Mouse (Mus musculus) Patski (cell line): ENCODE results near the gene Hist1h1a. TPM values are rescaled to one million over a fixed set of nuclear protein-coding genes. Genes with fewer than 3 reads are reported as not detected.

Experiments used
- ATAC-seq: fragments of 100-300 bp; one replicate; pipeline ENCODE4 v1.8.0; 2021
- CTCF ChIA-PET: fragments of 350-600 bp; sonication (Branson Sonifier 250); formaldehyde crosslinking; loops from one replicate; lab custom pipeline; 2022; ENCODE audit warnings: inconsistent platforms; lab: Charles Lee
- POLR2A ChIA-PET: fragments of 350-600 bp; sonication (Branson Sonifier 250); formaldehyde crosslinking; loops from one replicate; lab custom pipeline; 2022; ENCODE audit warnings: antibody characterized with exemption, inconsistent platforms; lab: Charles Lee
- DNase-seq: peaks from one replicate; pipeline ENCODE4 v3.0.0-alpha.2; 2011; ENCODE audit warnings: low read depth, low spot score
- H3K27me3 ChIP-seq: fragments of 371-371 bp; one replicate; pipeline ENCODE4 v1.5.1; 2021
- CTCF ChIP-seq: fragments of 100-300 bp; IDR thresholded peaks from one replicate; pipeline ENCODE4 v1.5.1; 2021
- in situ Hi-C: fragments of 300-500 bp; cut with MboI; formaldehyde crosslinking; loops from 3 replicates; pipeline ENCODE4 v1.11.1; 2018; ENCODE audit warnings: low pct_unique_long_range_greater_than_20kb, mixed read lengths
- polyA plus RNA-seq: library from polyadenylated mRNA; unstranded; gene quantifications from one replicate; pipeline ENCODE4 v1.2.3, GENCODE M21; 2021

The Hist1h1a gene
- polyA plus RNA-seq, 1 experiment from 2014 or later: 1.2 TPM

DNA sequence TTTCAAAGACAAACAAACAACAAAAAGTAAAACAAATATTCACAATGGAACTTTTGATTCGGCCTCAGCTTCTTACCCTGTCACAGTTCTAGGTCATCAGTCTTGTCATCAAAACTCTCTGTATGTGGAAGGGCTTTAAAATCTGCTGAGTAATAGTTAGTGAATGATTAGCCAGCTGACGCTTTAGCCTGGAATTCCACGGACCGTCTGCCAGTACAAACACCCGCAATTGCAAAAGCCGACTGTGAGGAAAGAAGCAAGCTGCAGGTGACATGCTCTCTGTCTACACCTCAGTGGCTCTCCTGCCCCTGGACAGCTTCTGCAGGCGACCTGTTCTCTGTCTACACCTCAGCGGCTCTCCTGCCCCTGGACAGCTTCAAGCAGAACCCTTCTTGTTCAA is 33.0 kb upstream of the Hist1h1a start:
- ChIA-PET CTCF (interaction anchor here (3.3 to 4.6 kb wide), 2 partner anchors 22 to 29 kb away, joined by 21 to 23 read pairs; no protein-coding TSS in a partner anchor), POLR2A (interaction anchor here (0.6 to 1.2 kb wide), 3 partner anchors 30 to 41 kb away, joined by 3 to 4 read pairs (median 3); no protein-coding TSS in a partner anchor)
- in situ Hi-C loops: loop anchor here (10.0 to 25.0 kb wide), 2 partner anchors 106 to 293 kb away; partner anchors contain the start of genes Hist1h1e and Hist1h2be
- ATAC-seq (peak; percentile 82), DNase-seq (peak; percentile 91)
- no peak for TF ChIP-seq CTCF
- no peaks in the 10 kb centered on the region for H3K27me3 ChIP-seq

DNA sequence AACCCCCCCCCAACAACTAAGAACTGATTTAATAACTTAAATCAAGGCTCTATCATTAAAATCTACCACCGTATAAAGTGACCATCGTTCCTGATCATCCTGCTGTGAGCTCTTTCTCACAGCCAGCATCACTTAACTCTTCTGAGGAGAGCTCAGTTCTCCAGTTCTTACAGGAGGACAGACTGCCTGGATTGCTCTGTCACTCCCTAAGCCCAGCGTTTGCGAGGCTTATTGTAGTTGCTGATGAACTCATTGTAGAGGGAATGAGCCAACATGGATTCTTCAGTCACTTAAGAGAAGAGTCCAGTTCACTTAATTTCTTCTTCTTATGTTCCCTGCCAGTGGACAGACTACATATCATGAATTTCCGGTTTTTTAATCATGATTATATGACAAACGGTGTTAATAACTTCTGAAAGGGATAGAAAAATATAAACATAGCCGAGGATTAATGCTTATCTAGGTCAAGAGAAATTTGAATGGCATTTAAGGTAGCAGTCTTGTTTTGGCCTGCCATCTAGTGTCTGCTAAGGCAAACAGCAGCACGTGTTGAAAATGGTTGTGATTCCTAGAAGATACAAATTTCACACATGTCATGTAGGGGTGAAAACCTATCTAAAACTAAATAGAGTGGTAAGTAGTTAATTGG is 31.2 kb upstream of the Hist1h1a start:
- ATAC-seq: no peak

DNA sequence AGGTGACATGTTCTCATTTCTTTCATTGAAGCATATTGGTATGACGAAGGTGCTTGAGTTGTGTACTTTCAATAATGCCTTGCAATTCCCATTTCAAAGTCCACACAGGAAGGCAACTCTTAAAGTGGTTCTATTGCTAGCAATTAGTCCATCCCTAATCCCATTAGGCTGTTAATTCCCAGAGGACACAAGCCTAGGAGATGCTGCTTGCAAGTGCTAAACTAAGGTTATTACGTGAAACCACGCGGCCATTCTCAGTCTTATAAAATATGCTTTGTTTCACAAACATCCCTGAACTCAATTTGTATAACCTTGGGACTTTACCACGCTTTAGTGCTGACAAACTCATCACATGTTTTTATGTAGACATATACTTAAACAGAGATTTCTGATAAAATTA is 26.4 kb upstream of the Hist1h1a start:
- no peaks in the 10 kb centered on the region for H3K27me3 ChIP-seq
- ATAC-seq: no peak
- POLR2A ChIA-PET: interaction anchor here (0.7 kb wide), 1 partner anchor 53 kb away, joined by 3 read pairs; the partner anchor contains the start of gene Hist1h2bc
- no peak for TF ChIP-seq CTCF
- in situ Hi-C loops: loop anchor here (10.0 to 25.0 kb wide), 2 partner anchors 112 to 300 kb away; partner anchors contain the start of genes Hist1h1e and Hist1h2be
- CTCF ChIA-PET: interaction anchor here (1.0 to 15.1 kb wide), 5 partner anchors 10 to 37 kb away, joined by 3 to 137 read pairs (median 4); partner anchors contain the start of gene Hist1h4c
- no peak for DNase-seq

More for the DNA sequence above, 31.2 kb upstream of the Hist1h1a start:
- POLR2A ChIA-PET: interaction anchor here (3.5 kb wide), 1 partner anchor 31 kb away, joined by 12 read pairs; no protein-coding TSS in a partner anchor
- TF ChIP-seq CTCF: peak; percentile 81
- in situ Hi-C loops: loop anchor here (10.0 to 25.0 kb wide), 2 partner anchors 107 to 295 kb away; partner anchors contain the start of genes Hist1h1e and Hist1h2be
- H3K27me3 ChIP-seq: no peaks in the 10 kb centered on the region
- DNase-seq: no peak
- CTCF ChIA-PET: interaction anchor here (0.9 to 15.1 kb wide), 4 partner anchors 21 to 49 kb away, joined by 3 to 137 read pairs (median 12); partner anchors contain the start of genes Hist1h2ac, Hist1h2bc and Hist1h4c

DNA sequence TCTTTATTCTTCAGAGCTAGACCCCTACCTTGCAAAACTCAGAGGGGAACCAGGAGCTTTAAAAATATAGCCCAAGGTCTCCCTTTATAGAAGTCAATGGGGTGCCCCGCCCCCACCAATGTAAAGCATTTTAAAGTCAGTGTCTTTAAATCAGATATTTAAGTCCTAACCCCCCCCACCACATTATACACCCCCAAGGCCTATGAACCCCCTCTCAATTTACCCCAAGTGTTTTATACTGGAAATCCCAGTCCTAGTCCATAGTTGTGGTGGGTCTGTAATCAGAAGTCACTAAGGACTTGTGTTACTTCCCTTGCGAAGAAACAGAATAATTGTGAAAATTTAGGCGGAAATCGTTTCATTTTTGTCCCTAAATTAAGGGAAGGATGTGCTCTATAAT is 25.4 kb upstream of the Hist1h1a start:
- in situ Hi-C loops: loop anchor here (10.0 to 25.0 kb wide), 2 partner anchors 113 to 301 kb away; partner anchors contain the start of genes Hist1h1e and Hist1h2be
- ChIA-PET CTCF (interaction anchor here (1.3 to 15.1 kb wide), 2 partner anchors 11 to 38 kb away, joined by 5 to 137 read pairs; partner anchors contain the start of gene Hist1h4c), POLR2A (no interaction called here)
- H3K27me3 ChIP-seq: no peaks in the 10 kb centered on the region
- ATAC-seq: no peak
- DNase-seq: no peak
- TF ChIP-seq CTCF: no peak

DNA sequence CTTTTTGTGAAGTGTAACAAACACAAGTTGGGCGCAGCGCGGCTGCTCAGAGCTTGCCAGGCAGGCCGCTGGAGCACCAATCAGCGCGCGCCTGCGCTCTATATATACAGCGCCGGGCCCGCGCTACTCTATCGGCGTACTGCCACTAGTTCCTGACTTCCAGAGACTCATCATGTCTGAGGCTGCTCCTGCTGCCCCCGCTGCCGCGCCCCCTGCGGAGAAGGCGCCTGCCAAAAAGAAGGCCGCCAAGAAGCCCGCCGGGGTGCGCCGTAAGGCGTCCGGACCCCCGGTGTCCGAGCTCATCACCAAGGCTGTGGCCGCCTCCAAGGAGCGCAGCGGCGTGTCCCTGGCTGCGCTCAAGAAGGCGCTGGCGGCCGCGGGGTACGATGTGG is 24.8 kb upstream of the Hist1h1a start, which contains the start of gene Hist1h1c:
Hist1h1c (plus strand) TSS at position 132 of the 392 bp plus-strand sequence.
- in situ Hi-C loops: loop anchor here (10.0 to 25.0 kb wide), 2 partner anchors 114 to 301 kb away; partner anchors contain the start of genes Hist1h1e and Hist1h2be
- ATAC-seq: peak; percentile 68
- CTCF ChIA-PET: interaction anchor here (1.4 to 15.1 kb wide), 2 partner anchors 13 to 39 kb away, joined by 3 to 137 read pairs; partner anchors contain the start of genes Hist1h3b and Hist1h4c

DNA sequence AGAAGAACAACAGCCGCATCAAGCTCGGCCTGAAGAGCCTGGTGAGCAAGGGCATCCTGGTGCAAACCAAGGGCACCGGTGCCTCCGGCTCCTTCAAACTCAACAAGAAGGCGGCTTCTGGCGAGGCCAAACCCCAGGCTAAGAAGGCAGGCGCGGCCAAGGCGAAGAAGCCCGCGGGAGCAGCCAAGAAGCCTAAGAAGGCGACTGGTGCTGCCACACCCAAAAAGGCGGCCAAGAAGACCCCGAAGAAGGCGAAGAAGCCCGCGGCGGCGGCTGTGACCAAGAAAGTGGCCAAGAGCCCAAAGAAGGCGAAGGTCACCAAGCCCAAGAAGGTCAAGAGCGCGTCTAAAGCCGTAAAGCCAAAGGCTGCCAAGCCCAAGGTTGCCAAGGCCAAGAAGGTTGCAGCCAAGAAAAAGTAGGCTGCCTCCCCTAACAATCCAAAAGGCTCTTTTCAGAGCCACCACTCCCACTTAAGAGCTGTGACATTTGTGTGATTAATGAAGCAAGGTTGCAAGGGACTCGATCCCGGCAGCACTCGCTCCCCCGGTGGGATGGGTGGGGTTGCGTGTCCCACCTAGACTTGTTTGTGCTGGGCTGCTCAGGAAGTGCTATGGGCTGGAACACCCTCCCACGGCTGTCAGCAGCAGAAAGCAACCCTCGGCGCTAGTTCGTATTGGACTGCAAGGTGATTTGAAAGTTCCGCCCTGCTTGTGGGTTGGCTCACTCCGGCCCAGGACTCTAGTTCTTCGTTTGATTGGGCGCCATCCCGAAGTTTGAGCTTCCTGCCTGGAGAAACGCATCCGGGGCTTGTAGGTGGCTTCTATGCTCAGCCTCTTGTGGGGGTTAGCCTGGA is 24.2 kb upstream of the Hist1h1a start:
- in situ Hi-C loops: loop anchor here (10.0 to 25.0 kb wide), 2 partner anchors 114 to 302 kb away; partner anchors contain the start of genes Hist1h1e and Hist1h2be
- H3K27me3 ChIP-seq: no peaks in the 10 kb centered on the region
- DNase-seq: no peak
- ATAC-seq: peak; percentile 68
- TF ChIP-seq CTCF: no peak
- POLR2A ChIA-PET: interaction anchor here (0.6 to 1.0 kb wide), 5 partner anchors 18 to 176 kb away, joined by 3 to 4 read pairs (median 3); partner anchors contain the start of gene Hist1h4b
- CTCF ChIA-PET: interaction anchor here (1.4 to 15.1 kb wide), 2 partner anchors 13 to 39 kb away, joined by 3 to 137 read pairs; partner anchors contain the start of genes Hist1h3b and Hist1h4c

More for the DNA sequence above, 24.8 kb upstream of the Hist1h1a start, which contains the start of gene Hist1h1c:
- no peak for TF ChIP-seq CTCF
- no peaks in the 10 kb centered on the region for H3K27me3 ChIP-seq
- DNase-seq: no peak
- POLR2A ChIA-PET: no interaction called here

DNA sequence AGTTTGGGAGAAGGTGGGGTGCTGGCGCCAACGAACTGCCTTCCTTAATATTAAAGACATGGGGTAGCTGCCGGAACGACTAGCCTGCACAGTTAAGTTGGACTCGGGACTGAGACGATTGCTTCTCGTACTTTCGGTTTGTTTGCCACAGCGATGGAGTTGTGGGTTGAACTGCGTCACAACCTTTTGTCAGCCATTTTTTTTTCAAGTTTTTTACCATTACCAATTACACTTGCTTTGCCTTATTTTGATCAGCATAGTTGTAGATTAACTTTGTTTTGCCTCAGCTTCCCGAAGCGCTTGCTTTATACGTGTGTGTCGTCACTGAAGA is 23.6 kb upstream of the Hist1h1a start:
- no peak for DNase-seq
- POLR2A ChIA-PET: interaction anchor here (0.6 to 1.6 kb wide), 6 partner anchors 17 to 176 kb away, joined by 3 to 4 read pairs (median 4); partner anchors contain the start of genes Hist1h1a and Hist1h4b
- in situ Hi-C loops: loop anchor here (5.0 to 25.0 kb wide), 4 partner anchors 115 to 1705 kb away; partner anchors contain the start of genes Hist1h1e, Hist1h2ah, Hist1h2be and Hist1h2bk
- peak; percentile 1 for ATAC-seq
- TF ChIP-seq CTCF: no peak
- no peaks in the 10 kb centered on the region for H3K27me3 ChIP-seq
- CTCF ChIA-PET: interaction anchor here (1.4 to 15.1 kb wide), 2 partner anchors 12 to 40 kb away, joined by 3 to 137 read pairs; partner anchors contain the start of genes Hist1h3b and Hist1h4c

DNA sequence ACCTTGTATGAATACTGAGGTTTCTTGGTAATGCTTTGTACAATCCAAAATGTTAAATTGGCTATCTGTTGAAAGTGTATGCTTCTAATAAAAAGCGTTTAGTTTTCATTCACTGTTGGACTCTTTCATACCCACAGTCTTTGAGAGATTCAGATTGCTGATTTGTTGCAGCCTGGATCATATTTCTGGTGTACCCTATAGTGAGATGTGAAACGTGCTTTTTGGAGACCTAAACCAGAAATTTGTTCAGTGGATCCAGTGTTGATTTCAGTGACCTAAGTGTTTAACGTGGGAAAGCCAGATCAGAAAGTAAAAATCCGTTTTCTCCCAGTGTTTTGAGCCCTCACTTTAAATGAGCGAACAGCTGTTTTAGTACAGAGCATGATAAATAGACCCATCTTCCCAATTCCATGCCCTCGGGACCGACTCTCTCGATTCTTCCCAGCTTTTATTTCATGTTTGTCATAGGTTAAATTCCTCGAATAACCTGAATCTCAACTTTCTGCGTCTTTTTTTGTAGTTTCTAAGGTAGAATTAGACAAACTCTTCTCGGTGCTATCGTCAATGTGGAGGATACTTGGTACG is 23.1 kb upstream of the Hist1h1a start:
- DNase-seq (no peak), ATAC-seq (no peak)
- TF ChIP-seq CTCF: no peak
- ChIA-PET CTCF (interaction anchor here (1.4 to 15.1 kb wide), 2 partner anchors 12 to 40 kb away, joined by 3 to 137 read pairs; partner anchors contain the start of genes Hist1h3b and Hist1h4c), POLR2A (interaction anchor here (0.6 to 1.6 kb wide), 5 partner anchors 16 to 177 kb away, joined by 3 to 4 read pairs (median 3); partner anchors contain the start of genes Hist1h1a and Hist1h4b)
- no peaks in the 10 kb centered on the region for H3K27me3 ChIP-seq
- in situ Hi-C loops: loop anchor here (5.0 to 25.0 kb wide), 3 partner anchors 163 to 1706 kb away; partner anchors contain the start of genes Hist1h2ah, Hist1h2bk and Hist1h3d
